Mouse (Mus musculus) kidney, adult 18-20 months (tissue): ENCODE results near the gene Cdk2ap2.

Experiments used
- DNase-seq: peaks from one replicate; pipeline ENCODE4 v3.0.0; 2021

The Cdk2ap2 gene

DNA sequence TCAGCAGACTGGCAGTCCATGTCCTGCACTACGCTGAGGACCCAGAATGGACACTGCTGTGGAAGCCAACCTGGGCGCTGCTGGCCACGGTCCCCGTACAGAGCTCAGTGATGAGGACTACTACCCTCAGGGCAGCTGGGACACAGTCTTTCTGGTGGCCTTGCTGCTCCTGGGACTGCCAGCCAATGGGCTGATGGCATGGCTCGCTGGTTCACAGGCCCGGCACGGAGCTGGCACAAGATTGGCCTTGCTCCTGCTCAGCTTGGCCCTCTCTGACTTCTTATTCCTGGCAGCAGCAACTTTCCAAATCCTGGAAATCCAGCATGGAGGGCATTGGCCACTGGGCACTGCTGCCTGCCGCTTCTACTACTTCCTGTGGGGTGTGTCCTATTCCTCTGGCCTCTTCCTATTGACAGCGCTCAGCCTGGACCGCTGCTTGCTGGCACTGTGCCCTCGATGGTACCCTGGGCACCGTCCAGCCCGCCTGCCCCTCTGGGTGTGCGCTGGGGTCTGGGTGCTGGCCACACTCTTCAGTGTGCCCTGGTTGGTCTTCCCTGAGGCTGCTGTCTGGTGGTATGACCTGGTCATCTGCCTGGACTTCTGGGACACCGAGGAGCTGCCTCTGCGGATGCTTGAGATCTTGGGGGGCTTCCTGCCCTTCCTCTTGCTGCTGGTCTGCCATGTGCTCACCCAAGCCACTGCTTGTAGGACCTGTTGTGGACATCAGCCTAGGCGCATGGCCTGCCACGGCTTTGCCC is 45.6 kb downstream of the Cdk2ap2 start:
- peak; percentile 51 for DNase-seq

DNA sequence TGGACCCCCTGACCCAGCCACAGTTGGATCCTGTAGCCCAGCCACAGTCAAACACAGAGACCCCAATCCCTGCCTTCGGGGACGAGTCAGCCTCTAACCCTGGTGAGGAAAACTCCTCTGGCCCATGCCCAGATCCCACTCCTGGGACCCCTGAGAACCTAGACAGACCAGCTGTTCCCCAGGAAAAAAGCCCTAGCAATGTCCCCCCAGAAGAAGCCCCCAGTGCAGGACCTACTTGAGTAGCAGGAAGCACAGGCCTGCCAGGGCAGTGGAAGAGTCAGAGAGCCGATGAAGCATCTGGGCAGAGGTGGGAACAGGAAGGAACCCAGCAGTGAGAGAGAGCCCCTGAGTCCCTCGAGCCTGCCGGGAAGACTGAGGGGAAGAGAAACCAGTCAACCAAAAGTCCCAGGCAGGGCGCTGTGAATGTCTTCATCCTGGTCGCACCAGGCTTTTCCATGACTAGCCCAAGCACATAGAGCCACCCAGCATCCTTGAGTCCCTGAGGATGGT is 46.8 kb downstream of the Cdk2ap2 start, which contains the start of gene Cabp4:
Cabp4 (minus strand) TSS at position 275 of the 510 bp plus-strand sequence.
- no peak for DNase-seq

DNA sequence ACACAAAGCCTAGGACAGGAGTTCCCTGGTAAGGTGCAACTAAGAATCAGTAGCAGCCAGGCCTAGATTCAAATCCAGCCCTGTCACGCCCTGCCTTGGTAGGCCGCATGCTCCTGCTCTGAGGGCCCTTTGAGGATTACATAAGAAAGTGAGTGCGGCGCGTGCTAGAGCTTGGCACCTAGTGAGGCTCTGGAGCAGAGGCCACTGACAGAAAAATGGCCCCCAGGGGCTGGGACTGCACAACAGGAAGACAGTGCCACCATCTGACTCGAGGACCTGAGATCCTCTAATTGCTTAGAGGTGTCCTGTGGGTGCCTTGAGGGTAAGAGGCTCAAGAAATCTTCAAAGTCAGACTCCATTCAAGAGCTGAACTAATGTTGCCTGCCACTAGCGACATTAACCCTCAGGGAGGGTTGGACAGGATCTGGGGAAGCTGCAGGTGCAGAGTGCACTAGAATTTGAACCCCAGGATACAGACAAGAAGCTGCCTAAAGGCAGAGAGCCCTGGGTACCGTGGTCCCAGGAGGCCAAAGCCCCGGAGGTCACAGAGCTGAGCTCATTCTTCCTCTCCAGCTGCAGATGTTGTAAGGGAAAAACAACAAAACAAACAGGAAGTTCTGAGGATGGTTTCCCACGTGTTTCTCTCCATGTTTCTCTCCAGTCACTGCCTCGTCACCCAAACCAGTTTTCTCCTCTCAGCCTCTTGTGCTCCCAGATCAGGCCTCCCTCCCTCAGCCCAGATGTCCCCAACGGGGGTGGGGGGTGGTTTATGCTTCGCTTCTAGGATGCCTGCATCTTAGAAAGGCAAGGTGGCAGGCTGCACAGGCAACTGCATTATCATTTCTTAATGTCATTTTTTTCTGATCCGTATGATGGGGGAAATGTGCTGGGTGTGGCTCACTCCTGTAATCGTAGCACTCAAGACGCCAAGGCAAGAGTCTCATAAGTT is 47.8 kb downstream of the Cdk2ap2 start:
- no peak for DNase-seq

DNA sequence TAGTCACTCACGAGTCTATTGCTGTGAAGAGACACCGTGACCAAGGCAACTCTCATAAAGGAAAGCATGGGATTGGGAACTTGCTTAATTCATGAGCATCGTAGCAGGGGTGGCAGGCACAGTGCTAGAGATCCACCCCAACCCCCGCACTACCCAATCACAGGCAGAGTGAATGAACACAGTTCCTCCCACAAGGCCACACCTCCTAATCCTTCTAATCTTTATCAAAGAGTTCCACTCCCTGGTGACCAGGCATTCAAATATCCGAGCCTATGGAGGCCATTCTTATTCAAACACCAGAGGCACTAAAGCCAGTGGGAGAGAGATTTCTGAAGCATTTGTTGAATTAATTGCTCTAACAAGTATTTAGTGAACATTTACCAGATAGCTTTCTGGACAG is 49.0 kb downstream of the Cdk2ap2 start:
- DNase-seq: no peak

DNA sequence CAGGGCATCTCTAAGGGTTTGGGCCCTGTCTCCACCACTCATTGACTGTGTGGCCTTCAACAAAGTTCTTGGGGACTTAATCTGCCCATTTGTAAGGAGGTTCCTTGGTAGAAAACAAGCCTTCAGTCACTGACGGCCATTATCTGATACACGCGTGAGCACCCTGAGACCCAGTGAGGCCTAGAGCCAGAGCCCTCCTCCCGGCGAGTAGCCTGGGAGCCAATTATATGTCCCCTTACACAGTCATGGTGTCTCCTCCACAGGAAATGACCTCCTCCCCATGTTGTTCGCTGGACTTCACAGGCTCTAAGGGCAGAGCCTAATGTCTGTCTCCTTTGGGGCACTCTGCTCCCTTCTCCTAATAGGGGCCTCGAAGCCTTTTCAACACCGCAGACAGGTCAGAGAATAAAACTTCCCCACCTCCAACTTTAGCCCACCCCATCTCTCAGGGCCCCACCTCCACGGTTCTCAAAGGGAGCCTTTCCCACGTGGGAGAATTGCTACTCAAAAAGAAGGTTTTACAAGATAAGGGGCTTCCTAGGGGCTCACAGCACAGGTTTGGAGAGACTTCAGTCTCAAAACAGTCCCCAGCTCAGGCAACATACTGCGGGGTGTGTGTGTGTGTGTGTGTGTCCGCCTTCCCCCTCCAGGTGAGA is 49.5 kb downstream of the Cdk2ap2 start:
- DNase-seq: no peak

DNA sequence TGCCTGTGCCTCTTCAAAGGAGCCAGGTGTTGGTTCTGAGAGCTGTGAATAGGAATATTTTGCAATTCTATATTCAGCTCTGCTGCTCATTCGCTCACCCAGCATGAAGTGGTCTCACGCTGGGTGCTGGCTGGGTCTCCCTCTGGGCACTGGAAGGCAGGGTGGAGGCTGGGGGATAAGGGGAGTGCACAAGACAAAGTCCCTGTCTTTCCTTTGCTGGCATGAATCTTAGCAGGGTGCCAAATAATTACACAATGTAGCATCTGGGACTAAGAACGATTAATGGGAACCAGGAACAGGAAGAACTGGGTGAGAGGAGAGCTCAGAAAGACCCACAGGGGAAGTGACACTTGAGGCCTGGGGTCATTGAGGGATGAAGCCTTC is 50.0 kb downstream of the Cdk2ap2 start:
- no peak for DNase-seq

DNA sequence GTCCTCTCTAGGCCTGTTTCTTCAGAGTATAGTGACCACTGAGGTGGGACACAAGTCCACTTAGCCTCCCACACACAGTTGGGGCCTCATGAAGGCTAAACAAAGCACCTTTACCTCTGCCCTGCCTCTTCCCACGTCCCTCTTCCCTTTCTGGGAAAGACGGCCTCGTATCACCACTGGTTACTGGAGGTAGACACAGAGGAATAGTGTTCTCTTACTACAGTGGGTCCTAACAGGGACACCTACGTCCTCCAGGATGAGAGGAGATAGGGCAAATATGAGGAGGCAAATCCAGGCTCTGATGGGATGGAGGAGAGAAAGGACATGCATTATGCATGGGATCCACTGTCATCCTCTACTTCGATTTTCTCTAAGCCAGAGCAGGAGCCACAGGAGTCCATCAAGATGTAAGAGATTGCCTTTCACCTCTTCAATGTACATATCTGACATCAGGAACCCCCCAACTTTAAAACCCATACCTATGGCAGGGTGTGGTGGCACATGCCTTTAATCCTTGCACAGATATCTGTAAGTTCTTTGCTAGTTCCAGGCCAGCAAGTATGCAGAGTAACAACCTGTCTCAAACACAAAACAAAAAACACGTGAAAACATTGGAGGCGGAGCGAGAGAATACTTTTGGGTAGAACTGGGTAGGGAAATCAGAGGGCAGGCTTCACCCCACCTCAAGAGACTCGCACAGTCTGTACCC is 51.0 kb downstream of the Cdk2ap2 start:
- no peak for DNase-seq

DNA sequence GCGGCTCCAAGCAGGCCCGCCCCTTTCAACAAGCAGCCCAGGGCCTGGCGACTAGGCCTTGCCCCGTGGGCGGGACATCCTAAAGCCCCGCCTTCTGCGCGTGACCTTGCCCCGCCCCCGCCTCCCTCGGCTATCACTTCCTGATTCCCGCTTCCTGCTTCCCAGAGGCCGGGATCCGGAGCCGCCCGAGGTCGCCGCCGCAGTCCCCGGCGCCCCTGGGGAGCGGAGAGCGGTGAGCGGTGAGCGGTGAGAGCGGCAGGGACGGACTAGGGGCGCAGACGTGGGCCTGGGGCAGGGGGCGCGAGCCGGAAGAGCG is 51.5 kb downstream of the Cdk2ap2 start, which contains the start of gene Coro1b:
Coro1b (plus strand) TSS at position 129 of the 316 bp plus-strand sequence.
- DNase-seq: peak; percentile 99
